Mouse (Mus musculus) kidney, adult 11 months (tissue): ENCODE data around the gene Vmn2r59.
"Not testable (repeated sequence)": the region's sequence is repeated elsewhere in the genome, so short reads cannot be mapped to it uniquely, and the experiment has no call there.

Source experiments
- DNase-seq: peaks from one replicate; pipeline ENCODE4 v3.0.0; 2022

Gene Vmn2r59

DNA sequence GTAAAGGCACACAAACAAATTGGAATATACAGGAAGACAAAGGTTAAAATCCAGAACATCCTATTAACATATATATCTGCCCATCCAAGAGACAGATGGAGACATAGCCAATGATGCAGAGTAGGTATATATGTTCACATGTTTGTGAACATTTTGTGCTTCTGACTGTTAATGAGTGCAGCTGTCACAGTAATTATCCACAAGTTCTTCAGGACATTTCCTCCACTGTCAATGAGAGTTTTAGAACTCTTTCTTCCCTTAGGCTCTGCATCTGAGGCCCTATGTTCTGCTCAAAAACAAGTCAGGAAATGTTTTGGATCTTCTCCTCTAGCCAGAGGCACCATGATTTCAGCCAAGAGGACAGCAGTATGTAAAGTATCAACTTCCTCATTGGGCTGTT is at the start of gene Vmn2r59:
Vmn2r59 (minus strand) TSS at position 101 of the 400 bp plus-strand sequence.
- no peak for DNase-seq

GRCm38 (mm10) chr7:42107470-42107869 is 48.6 kb upstream of the Vmn2r59 start, which contains the start of gene Vmn2r60:
Gene Vmn2r60, plus strand, starts transcription at chr7:42107770.
- DNase-seq, result no peak

DNA sequence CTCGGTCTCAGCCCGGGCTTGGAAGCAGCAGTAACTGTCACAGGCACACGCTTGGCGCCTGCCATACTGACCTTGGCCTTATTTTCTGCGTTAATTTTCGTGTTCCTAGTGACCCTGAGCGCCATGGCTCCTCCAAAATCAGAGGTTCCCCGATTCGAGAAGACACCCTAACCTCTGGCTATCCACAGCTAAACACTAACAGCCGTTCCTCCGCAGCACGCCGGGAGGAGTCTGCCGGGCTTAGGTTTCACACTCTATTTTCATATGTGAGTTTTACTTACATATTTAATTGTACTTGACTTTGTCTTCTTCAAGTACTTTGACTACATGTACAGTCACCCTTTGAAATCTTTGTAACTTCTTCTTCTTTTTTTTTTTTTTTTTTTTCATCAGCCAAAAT is 48.2 kb upstream of the Vmn2r59 start:
- not testable (repeated sequence) for DNase-seq
